Mouse (Mus musculus): ENCODE measurements around the gene Sec22a. TPM values are rescaled to one million over a fixed set of nuclear protein-coding genes. Genes with fewer than 3 reads are reported as not detected.

The Sec22a gene
- total and polyA plus RNA-seq, 3 experiments: 10.5 to 98.3 (median 11.4) TPM

- no peak for TF ChIP-seq POLR2A (IDR thresholded peaks at IDR 0.05; ENCODE audit: control insufficient read depth in 1 of 2, insufficient read depth in 1 of 2, low read depth in 1 of 2, low read length in 2 of 2, poor library complexity in 1 of 2)
- TF ChIP-seq E2F4 (IDR thresholded peaks at IDR 0.05; ENCODE audit: borderline replicate concordance, low read depth, low read length): no peak
- no peak for TF ChIP-seq CTCF (IDR thresholded peaks at IDR 0.05 in 2 of 3, conservative IDR thresholded peaks at IDR 0.05 in 1 of 3; ENCODE audit: control insufficient read depth in 1 of 3, insufficient read depth in 1 of 3, low read depth in 2 of 3, low read length in 3 of 3, poor library complexity in 1 of 3, severe bottlenecking in 1 of 3)
- no peak for TF ChIP-seq BHLHE40 (IDR thresholded peaks at IDR 0.05; ENCODE audit: borderline replicate concordance, low read depth, low read length)
- TF ChIP-seq CHD1 (IDR thresholded peaks at IDR 0.05; ENCODE audit: low read depth, low read length): no peak
- no peak for TF ChIP-seq UBTF (IDR thresholded peaks at IDR 0.05; ENCODE audit: borderline replicate concordance, insufficient read depth, low read depth, low read length)
- no peak for TF ChIP-seq CHD2 (IDR thresholded peaks at IDR 0.05; ENCODE audit: low read length)
- no peak for TF ChIP-seq MAX (IDR thresholded peaks at IDR 0.05; ENCODE audit: low read length)
- no peak for TF ChIP-seq MEF2A (IDR thresholded peaks at IDR 0.05; ENCODE audit: extremely low read depth, insufficient replicate concordance, low read depth, low read length, poor library complexity, severe bottlenecking)
- no peak for TF ChIP-seq ZC3H11A (IDR thresholded peaks at IDR 0.05; ENCODE audit: low read depth, low read length)
- no peak for TF ChIP-seq HCFC1 (IDR thresholded peaks at IDR 0.05; ENCODE audit: low read depth, low read length)
- TF ChIP-seq MYB (IDR thresholded peaks at IDR 0.05; ENCODE audit: low read depth, low read length): no peak
- TF ChIP-seq NRF1 (IDR thresholded peaks at IDR 0.05; ENCODE audit: insufficient read depth, low read depth, low read length, poor library complexity, severe bottlenecking): no peak
- no peak for TF ChIP-seq TBP (IDR thresholded peaks at IDR 0.05; ENCODE audit: low read depth, low read length)
- TF ChIP-seq ZMIZ1 (IDR thresholded peaks at IDR 0.05; ENCODE audit: low read depth, low read length): no peak
- TF ChIP-seq MXI1 (IDR thresholded peaks at IDR 0.05; ENCODE audit: low read depth, low read length): no peak
- no peak for TF ChIP-seq EP300 (IDR thresholded peaks at IDR 0.05; ENCODE audit: low read depth in 1 of 2, low read length in 2 of 2)
- TF ChIP-seq GABPA (IDR thresholded peaks at IDR 0.05; ENCODE audit: low read depth, low read length): no peak
- TF ChIP-seq MAFK (IDR thresholded peaks at IDR 0.05; ENCODE audit: borderline replicate concordance, low read depth, low read length): no peak
- no peak for TF ChIP-seq USF1 (IDR thresholded peaks at IDR 0.05; ENCODE audit: low read depth, low read length)
- Histone ChIP-seq H3K4me3 (ENCODE audit: control insufficient read depth in 1 of 2, insufficient read depth in 1 of 2, low read depth in 2 of 2, low read length in 2 of 2) (no peak overlapping the region), H3K4me1 (ENCODE audit: control insufficient read depth in 1 of 2, insufficient read depth in 2 of 2, low read length in 2 of 2) (no peaks in the 10 kb centered on the region), H3K9ac (ENCODE audit: control insufficient read depth, low read depth, low read length, poor library complexity, severe bottlenecking) (no peak overlapping the region), H3K79me2 (ENCODE audit: control insufficient read depth, insufficient read depth, low read length, poor library complexity) (no peaks in the 10 kb centered on the region), H3K36me3 (ENCODE audit: control insufficient read depth in 1 of 2, insufficient read depth in 2 of 2, low read length in 2 of 2) (no peaks in the 10 kb centered on the region), H3K9me3 (replicated peaks; ENCODE audit: insufficient read depth, low read length) (no peaks in the 10 kb centered on the region), H3K27me3 (ENCODE audit: control insufficient read depth in 1 of 2, insufficient read depth in 2 of 2, low read length in 2 of 2) (no peaks in the 10 kb centered on the region), H3K27ac (ENCODE audit: control insufficient read depth, low read depth, low read length) (no peak overlapping the region)
- DNase-seq (ENCODE audit: low read depth, low spot score): no peak
Measured at GRCm38 (mm10) chr16:35330451-35330850, 33.3 kb downstream of the Sec22a start.

DNA sequence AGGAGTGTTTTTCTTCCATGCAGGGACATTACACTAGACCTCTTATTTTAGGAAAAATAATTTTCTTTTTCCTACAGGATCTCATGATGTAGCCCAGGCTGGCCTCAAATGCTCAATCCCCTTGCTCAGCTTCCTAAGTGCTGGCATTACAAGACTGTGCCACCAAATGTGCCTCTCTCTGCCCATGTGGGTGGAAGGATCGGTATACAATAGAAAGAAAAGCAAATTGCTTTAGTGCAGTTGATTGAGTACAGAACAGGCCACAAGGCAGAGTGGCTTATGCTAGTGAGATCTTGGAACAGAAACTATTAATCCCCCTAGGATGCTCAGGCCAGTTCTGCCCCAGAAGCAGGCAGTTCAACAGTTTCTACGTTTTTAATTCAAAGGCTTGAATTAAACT lies 43.9 kb downstream of the Sec22a start:
- H3K27ac ChIP-seq (ENCODE audit: control insufficient read depth, low read depth, low read length): peak overlapping the region; percentile 31; the same call in 1 of the 2 replicates
- no peak for DNase-seq (ENCODE audit: low read depth, low spot score)
- peaks cover 6% of the 10 kb centered on the region in 2 experiments for H3K4me1 ChIP-seq (ENCODE audit: control insufficient read depth in 1 of 2, insufficient read depth in 2 of 2, low read length in 2 of 2)
- peaks cover 0 to 14% of the 10 kb centered on the region in 2 experiments; a peak in 2 of 4 replicates for H3K36me3 ChIP-seq (ENCODE audit: control insufficient read depth in 1 of 2, insufficient read depth in 2 of 2, low read length in 2 of 2)
- TF ChIP-seq HCFC1 (IDR thresholded peaks at IDR 0.05; ENCODE audit: low read depth, low read length) (no peak), ETS1 (IDR thresholded peaks at IDR 0.05; ENCODE audit: low read depth, low read length) (no peak), MAZ (IDR thresholded peaks at IDR 0.05; ENCODE audit: low read depth, low read length) (no peak), MAFK (IDR thresholded peaks at IDR 0.05; ENCODE audit: borderline replicate concordance, low read depth, low read length) (no peak), MAX (IDR thresholded peaks at IDR 0.05; ENCODE audit: low read length) (no peak), POLR2AphosphoS5 (IDR thresholded peaks at IDR 0.05; ENCODE audit: borderline replicate concordance, low read depth, low read length) (no peak), NELFE (IDR thresholded peaks at IDR 0.05; ENCODE audit: low read depth, low read length) (no peak), CHD2 (IDR thresholded peaks at IDR 0.05; ENCODE audit: low read length) (no peak), ZMIZ1 (IDR thresholded peaks at IDR 0.05; ENCODE audit: low read depth, low read length) (no peak), MEF2A (IDR thresholded peaks at IDR 0.05; ENCODE audit: extremely low read depth, insufficient replicate concordance, low read depth, low read length, poor library complexity, severe bottlenecking) (no peak)
- H3K9ac ChIP-seq (ENCODE audit: control insufficient read depth, low read depth, low read length, poor library complexity, severe bottlenecking): peak overlapping the region; percentile 12; the same call in 1 of the 2 replicates
- H3K79me2 ChIP-seq (ENCODE audit: control insufficient read depth, insufficient read depth, low read length, poor library complexity): no peaks in the 10 kb centered on the region
- H3K4me3 ChIP-seq (ENCODE audit: control insufficient read depth in 1 of 2, insufficient read depth in 1 of 2, low read depth in 2 of 2, low read length in 2 of 2): no peak overlapping the region
- H3K27me3 ChIP-seq (ENCODE audit: control insufficient read depth in 1 of 2, insufficient read depth in 2 of 2, low read length in 2 of 2): no peaks in the 10 kb centered on the region
- H3K9me3 ChIP-seq (replicated peaks; ENCODE audit: insufficient read depth, low read length): no peaks in the 10 kb centered on the region

Measured in MEL (cell line).